Mouse (Mus musculus): ENCODE measurements at regions not wholly inside any gene's neighbourhood (a gene's known extent, or its start where the extent isn't known, plus 50 kb on each side); places are given as distances from the start of the nearest gene placed in this dataset.

- TF ChIP-seq FOSL1 (IDR thresholded peaks at IDR 0.05; ENCODE audit: insufficient read depth, low read length, poor library complexity, severe bottlenecking) (peak; percentile 99), MAX (IDR thresholded peaks at IDR 0.05) (peak; percentile 22), CTCF (IDR thresholded peaks at IDR 0.05; ENCODE audit: control insufficient read depth, insufficient read depth, insufficient read length) (no peak), MYOG (IDR thresholded peaks at IDR 0.05; ENCODE audit: control insufficient read depth, extremely low read depth, insufficient read length) (no peak), CEBPB (IDR thresholded peaks at IDR 0.05; ENCODE audit: low read depth) (no peak), MYOD1 (IDR thresholded peaks at IDR 0.05; ENCODE audit: control insufficient read depth, insufficient read length, low read depth) (peak; percentile 25)
- Histone ChIP-seq H3K36me3 (ENCODE audit: control insufficient read depth, insufficient read depth) (no peaks in the 10 kb centered on the region), H3K27me3 (ENCODE audit: control insufficient read depth, insufficient read depth, insufficient read length) (no peaks in the 10 kb centered on the region), H3K79me3 (ENCODE audit: low read depth) (no peaks in the 10 kb centered on the region), H3K79me2 (ENCODE audit: control insufficient read depth, insufficient read depth) (no peaks in the 10 kb centered on the region), H3K4me3 (ENCODE audit: insufficient read depth, poor library complexity, severe bottlenecking) (no peak overlapping the region), H3ac (ENCODE audit: control insufficient read depth, insufficient read length, low read depth) (no peak overlapping the region)
These were observed 69.6 kb upstream of the Cav2 start for GRCm38 (mm10) chr6:17211346-17211745.

- H3K36me3 ChIP-seq (ENCODE audit: control insufficient read depth, insufficient read depth) = no peaks in the 10 kb centered on the region
- H3K79me2 ChIP-seq (ENCODE audit: control insufficient read depth, insufficient read depth) = no peaks in the 10 kb centered on the region
- no peak overlapping the region for H3K4me3 ChIP-seq (ENCODE audit: insufficient read depth, poor library complexity, severe bottlenecking)
- no peak for TF ChIP-seq MAX (IDR thresholded peaks at IDR 0.05)
- TF ChIP-seq CEBPB (IDR thresholded peaks at IDR 0.05; ENCODE audit: low read depth) = no peak
- TF ChIP-seq USF1 (IDR thresholded peaks at IDR 0.05; ENCODE audit: low read depth) = no peak
- no peak for TF ChIP-seq FOSL1 (IDR thresholded peaks at IDR 0.05; ENCODE audit: insufficient read depth, low read length, poor library complexity, severe bottlenecking)
- no peak for TF ChIP-seq CTCF (IDR thresholded peaks at IDR 0.05; ENCODE audit: control insufficient read depth, insufficient read depth, insufficient read length)
- no peak overlapping the region for H3ac ChIP-seq (ENCODE audit: control insufficient read depth, insufficient read length, low read depth)
- H3K27me3 ChIP-seq (ENCODE audit: control insufficient read depth, insufficient read depth, insufficient read length) = no peaks in the 10 kb centered on the region
- H3K79me3 ChIP-seq (ENCODE audit: low read depth) = no peaks in the 10 kb centered on the region
These were observed 66.2 kb upstream of the Cav2 start for GRCm38 (mm10) chr6:17214774-17215173.

DNA sequence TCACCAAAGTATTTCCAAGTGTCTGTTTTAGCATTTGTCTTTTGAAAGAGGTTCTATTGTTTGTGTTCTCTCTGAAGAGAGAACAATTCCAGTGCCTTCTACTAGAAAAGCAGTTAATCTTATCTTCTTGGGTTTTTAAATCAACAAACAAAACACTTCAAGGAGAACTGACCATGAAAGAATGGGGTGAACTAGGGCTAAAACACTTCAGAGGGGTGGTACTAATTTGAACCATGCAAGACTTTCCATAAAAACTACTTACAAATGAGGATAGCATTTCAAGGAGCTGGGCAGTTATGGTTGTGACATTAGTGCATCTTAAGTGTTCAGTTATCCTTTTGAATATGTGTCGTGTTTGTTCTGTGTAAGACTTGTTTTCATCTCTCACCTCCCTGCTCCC lies 64.5 kb upstream of the Cav2 start:
- no peaks in the 10 kb centered on the region for H3K79me2 ChIP-seq (ENCODE audit: control insufficient read depth, insufficient read depth)
- no peak overlapping the region for H3ac ChIP-seq (ENCODE audit: control insufficient read depth, insufficient read length, low read depth)
- no peaks in the 10 kb centered on the region for H3K27me3 ChIP-seq (ENCODE audit: control insufficient read depth, insufficient read depth, insufficient read length)
- no peak for TF ChIP-seq FOSL1 (IDR thresholded peaks at IDR 0.05; ENCODE audit: insufficient read depth, low read length, poor library complexity, severe bottlenecking)
- TF ChIP-seq MYOG (IDR thresholded peaks at IDR 0.05; ENCODE audit: control insufficient read depth, extremely low read depth, insufficient read length) = no peak
- TF ChIP-seq USF1 (IDR thresholded peaks at IDR 0.05; ENCODE audit: low read depth) = no peak
- no peak for TF ChIP-seq MYOD1 (IDR thresholded peaks at IDR 0.05; ENCODE audit: control insufficient read depth, insufficient read length, low read depth)
- TF ChIP-seq MAX (IDR thresholded peaks at IDR 0.05) = no peak
- TF ChIP-seq CEBPB (IDR thresholded peaks at IDR 0.05; ENCODE audit: low read depth) = no peak
- no peak for TF ChIP-seq CTCF (IDR thresholded peaks at IDR 0.05; ENCODE audit: control insufficient read depth, insufficient read depth, insufficient read length)
- H3K79me3 ChIP-seq (ENCODE audit: low read depth) = no peaks in the 10 kb centered on the region
- H3K4me3 ChIP-seq (ENCODE audit: insufficient read depth, poor library complexity, severe bottlenecking) = no peak overlapping the region
- no peaks in the 10 kb centered on the region for H3K36me3 ChIP-seq (ENCODE audit: control insufficient read depth, insufficient read depth)

DNA sequence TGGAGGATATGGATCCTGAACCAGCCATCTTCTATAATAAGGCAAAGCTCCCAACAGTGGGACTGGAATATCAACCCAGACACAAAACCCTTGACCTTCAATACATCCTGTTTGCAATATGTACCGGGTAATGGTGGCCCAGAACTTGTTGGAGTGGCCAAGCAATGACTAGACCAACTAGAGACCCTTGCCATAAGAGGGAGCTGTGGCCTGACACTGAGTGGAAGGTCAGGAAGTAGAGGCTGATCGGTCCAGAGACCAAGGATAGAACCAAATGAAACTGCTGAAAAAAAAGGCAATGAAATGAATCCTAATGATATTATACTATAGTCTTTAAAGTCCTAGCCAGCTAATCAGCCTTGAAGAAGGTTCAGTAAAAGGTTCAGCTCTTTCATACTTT lies 57.2 kb upstream of the Cav2 start:
- Histone ChIP-seq H3K36me3 (ENCODE audit: control insufficient read depth, insufficient read depth) (no peaks in the 10 kb centered on the region), H3ac (ENCODE audit: control insufficient read depth, insufficient read length, low read depth) (no peak overlapping the region), H3K79me3 (ENCODE audit: low read depth) (no peaks in the 10 kb centered on the region), H3K4me3 (ENCODE audit: insufficient read depth, poor library complexity, severe bottlenecking) (no peak overlapping the region), H3K27me3 (ENCODE audit: control insufficient read depth, insufficient read depth, insufficient read length) (no peaks in the 10 kb centered on the region), H3K79me2 (ENCODE audit: control insufficient read depth, insufficient read depth) (no peaks in the 10 kb centered on the region)
- TF ChIP-seq MYOD1 (IDR thresholded peaks at IDR 0.05; ENCODE audit: control insufficient read depth, insufficient read length, low read depth) (no peak), USF1 (IDR thresholded peaks at IDR 0.05; ENCODE audit: low read depth) (no peak), CEBPB (IDR thresholded peaks at IDR 0.05; ENCODE audit: low read depth) (no peak), CTCF (IDR thresholded peaks at IDR 0.05; ENCODE audit: control insufficient read depth, insufficient read depth, insufficient read length) (no peak), MYOG (IDR thresholded peaks at IDR 0.05; ENCODE audit: control insufficient read depth, extremely low read depth, insufficient read length) (no peak), MAX (IDR thresholded peaks at IDR 0.05) (no peak)

- Histone ChIP-seq H3K79me2 (ENCODE audit: control insufficient read depth, insufficient read depth) (no peaks in the 10 kb centered on the region), H3ac (ENCODE audit: control insufficient read depth, insufficient read length, low read depth) (no peak overlapping the region), H3K36me3 (ENCODE audit: control insufficient read depth, insufficient read depth) (no peaks in the 10 kb centered on the region), H3K4me3 (ENCODE audit: insufficient read depth, poor library complexity, severe bottlenecking) (no peak overlapping the region), H3K27me3 (ENCODE audit: control insufficient read depth, insufficient read depth, insufficient read length) (no peaks in the 10 kb centered on the region), H3K79me3 (ENCODE audit: low read depth) (no peaks in the 10 kb centered on the region)
- no peak for TF ChIP-seq CEBPB (IDR thresholded peaks at IDR 0.05; ENCODE audit: low read depth)
- peak; percentile 59 for TF ChIP-seq FOSL1 (IDR thresholded peaks at IDR 0.05; ENCODE audit: insufficient read depth, low read length, poor library complexity, severe bottlenecking)
These were observed 56.1 kb upstream of the Cav2 start for GRCm38 (mm10) chr6:17224852-17225251.

DNA sequence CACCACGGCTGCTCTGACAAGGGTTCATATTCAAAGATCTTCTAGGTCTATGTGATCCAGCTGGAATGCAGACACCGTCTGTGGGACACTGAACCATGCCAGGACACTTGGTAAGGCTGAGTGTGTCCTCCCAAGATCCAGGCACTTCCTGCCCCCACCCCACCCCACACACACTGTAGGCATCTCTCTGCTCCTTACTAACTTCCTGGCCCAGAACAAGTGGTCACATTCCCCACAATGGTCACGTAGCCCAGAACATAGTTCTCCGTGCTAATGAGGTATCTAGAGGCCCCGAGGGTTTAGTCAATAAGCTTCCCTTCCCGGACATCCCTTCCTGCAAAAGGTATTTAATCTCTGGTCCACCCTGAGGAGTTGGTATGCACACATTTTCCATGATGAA lies 54.5 kb upstream of the Cav2 start:
- no peaks in the 10 kb centered on the region for H3K36me3 ChIP-seq (ENCODE audit: control insufficient read depth, insufficient read depth)
- no peaks in the 10 kb centered on the region for H3K79me3 ChIP-seq (ENCODE audit: low read depth)
- H3K4me3 ChIP-seq (ENCODE audit: insufficient read depth, poor library complexity, severe bottlenecking) = no peak overlapping the region
- H3K27me3 ChIP-seq (ENCODE audit: control insufficient read depth, insufficient read depth, insufficient read length) = no peaks in the 10 kb centered on the region
- H3ac ChIP-seq (ENCODE audit: control insufficient read depth, insufficient read length, low read depth) = no peak overlapping the region
- TF ChIP-seq FOSL1 (IDR thresholded peaks at IDR 0.05; ENCODE audit: insufficient read depth, low read length, poor library complexity, severe bottlenecking) (no peak), MYOG (IDR thresholded peaks at IDR 0.05; ENCODE audit: control insufficient read depth, extremely low read depth, insufficient read length) (no peak), CTCF (IDR thresholded peaks at IDR 0.05; ENCODE audit: control insufficient read depth, insufficient read depth, insufficient read length) (no peak), USF1 (IDR thresholded peaks at IDR 0.05; ENCODE audit: low read depth) (no peak), MAX (IDR thresholded peaks at IDR 0.05) (no peak), CEBPB (IDR thresholded peaks at IDR 0.05; ENCODE audit: low read depth) (no peak), MYOD1 (IDR thresholded peaks at IDR 0.05; ENCODE audit: control insufficient read depth, insufficient read length, low read depth) (no peak)
- H3K79me2 ChIP-seq (ENCODE audit: control insufficient read depth, insufficient read depth) = no peaks in the 10 kb centered on the region

All from C2C12 (cell line).